Mouse (Mus musculus) liver, postnatal 0 days (tissue): ENCODE measurements around the gene Rnf39.

Source experiments
- CTCF ChIP-seq: sonication (generic); IDR thresholded peaks from 2 replicates; pipeline ENCODE4 v1.5.1; 2016; ENCODE audit warnings: antibody characterized with exemption, low read depth
- EP300 ChIP-seq: IDR thresholded peaks from 2 replicates; pipeline ENCODE4 v1.6.1; 2016; ENCODE audit warnings: antibody characterized with exemption, low read depth, mild to moderate bottlenecking

DNA sequence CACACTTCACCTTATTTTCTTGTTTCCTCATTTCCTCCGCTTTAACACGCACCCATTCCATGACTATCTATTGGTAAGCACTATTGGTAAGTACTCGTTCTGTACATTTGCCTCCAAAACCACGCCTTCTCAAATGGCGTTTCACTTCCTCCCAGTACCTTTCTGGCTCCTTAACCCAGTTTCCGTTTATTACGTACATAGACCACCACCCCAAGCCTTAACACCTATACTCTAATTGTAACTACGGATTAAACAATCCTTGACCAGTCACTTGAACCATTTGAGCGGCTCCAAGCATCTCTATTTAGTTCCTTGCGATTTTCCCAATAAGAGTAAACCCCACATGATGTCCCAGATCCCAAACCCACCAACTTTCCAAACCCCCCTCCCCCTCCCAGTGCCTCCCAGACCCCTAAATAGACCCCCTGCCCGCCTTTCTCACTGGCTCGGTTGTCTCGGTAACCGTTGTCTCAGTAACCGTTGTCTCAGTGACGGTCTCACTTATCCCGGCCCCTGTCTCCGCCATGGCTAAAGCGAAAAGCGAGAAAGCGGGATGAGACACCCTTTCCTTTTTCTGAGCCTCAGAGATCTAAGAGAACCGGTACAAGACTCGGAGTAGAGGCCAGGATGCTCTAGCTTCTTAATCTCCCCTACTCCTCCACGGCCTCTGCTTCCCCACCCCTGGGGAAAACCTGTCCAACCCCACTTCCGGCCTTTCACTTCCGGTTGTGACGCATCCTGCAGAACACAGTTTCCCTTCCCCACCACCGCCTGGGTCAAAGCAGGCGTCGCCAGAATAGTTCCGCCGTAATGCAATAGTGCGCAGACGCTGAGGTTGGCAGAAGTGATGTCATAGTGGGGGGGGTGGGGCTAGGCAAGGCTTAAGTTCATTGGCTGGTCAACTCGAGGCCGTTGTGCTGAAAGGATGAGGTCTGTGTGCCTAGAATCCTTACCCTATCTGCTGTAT, 8.5 kb downstream of the Rnf39 start, which contains the start of gene Ppp1r11:
- TF ChIP-seq CTCF (no peak), EP300 (peak; percentile 61)
